Mouse (Mus musculus) T-helper 2 cell (primary cell): Measurements from ENCODE around the gene Crtam.

Experiments
- in situ Hi-C: fragments of 300-600 bp; cut with MboI, MseI; formaldehyde crosslinking; loops from one replicate; pipeline ENCODE4 v1.15.1; 2025; ENCODE audit warnings: high pct_unique_total_duplicates

Crtam gene

GRCm38 (mm10) chr9:41011512-41012436 is 7.3 kb upstream of the Crtam start:
- in situ Hi-C loops = no loop called here

- in situ Hi-C loops = no loop called here
These were observed 3.4 kb upstream of the Crtam start for GRCm38 (mm10) chr9:41007785-41008184.

- in situ Hi-C loops = no loop called here
These were observed 7.2 kb downstream of the Crtam start for GRCm38 (mm10) chr9:40997116-40997779.

DNA sequence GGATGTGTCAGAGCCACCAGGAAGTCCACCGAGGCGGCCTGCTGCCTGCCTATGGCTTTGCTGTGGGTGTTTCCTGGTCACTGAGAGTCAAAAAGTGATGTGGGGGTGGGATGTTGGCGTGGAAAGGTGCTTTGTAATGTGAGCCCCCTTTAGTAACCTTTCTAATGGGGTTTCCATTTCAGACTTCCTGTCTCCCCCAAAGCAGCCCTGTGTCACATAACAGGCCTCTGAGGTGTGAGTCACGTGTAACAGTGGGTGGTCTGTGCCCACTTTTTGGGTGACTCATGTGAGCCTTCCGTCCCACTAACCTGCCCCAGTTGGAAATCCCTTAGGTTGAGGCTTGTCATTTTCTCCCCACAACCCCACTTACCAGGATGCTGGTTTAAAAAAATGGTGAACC is 10.4 kb downstream of the Crtam start:
- in situ Hi-C loops = no loop called here

GRCm38 (mm10) chr9:40991511-40991910 is 12.9 kb downstream of the Crtam start:
- in situ Hi-C loops = no loop called here

- in situ Hi-C loops = loop anchor here (10.0 kb wide), 2 partner anchors 155 to 205 kb away; no protein-coding TSS in a partner anchor
These were observed 14.4 kb downstream of the Crtam start for GRCm38 (mm10) chr9:40989940-40990588.

GRCm38 (mm10) chr9:40984313-40984712 is 20.1 kb downstream of the Crtam start:
- in situ Hi-C loops = loop anchor here (10.0 kb wide), 2 partner anchors 150 to 210 kb away; no protein-coding TSS in a partner anchor

- in situ Hi-C loops = loop anchor here (10.0 kb wide), 2 partner anchors 149 to 211 kb away; no protein-coding TSS in a partner anchor
These were observed 20.7 kb downstream of the Crtam start for GRCm38 (mm10) chr9:40983758-40984157.

DNA sequence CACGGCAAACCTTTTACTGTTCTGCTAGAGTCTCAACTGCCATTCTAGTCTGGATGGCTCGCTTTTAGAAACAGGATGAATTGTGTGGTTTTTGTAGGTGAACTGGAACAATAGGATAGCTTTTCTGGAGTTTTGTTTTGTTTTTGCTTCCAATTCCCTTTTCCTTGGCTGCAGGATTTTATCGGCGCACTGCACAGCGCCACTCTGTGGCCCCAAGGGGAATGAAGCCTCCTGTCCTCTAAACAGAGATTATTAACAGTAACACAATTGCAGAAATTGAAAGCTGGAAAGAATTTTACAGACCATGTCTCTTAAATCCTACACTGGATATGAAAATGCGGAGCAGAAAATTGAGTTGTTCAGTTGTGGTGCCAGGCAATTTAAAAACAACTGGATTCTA is 21.9 kb downstream of the Crtam start:
- in situ Hi-C loops = loop anchor here (10.0 kb wide), 2 partner anchors 148 to 212 kb away; no protein-coding TSS in a partner anchor

- in situ Hi-C loops = no loop called here
These were observed 30.2 kb downstream of the Crtam start for GRCm38 (mm10) chr9:40974042-40974801.

- in situ Hi-C loops = no loop called here
These were observed 40.1 kb downstream of the Crtam start for GRCm38 (mm10) chr9:40964418-40964714.

DNA sequence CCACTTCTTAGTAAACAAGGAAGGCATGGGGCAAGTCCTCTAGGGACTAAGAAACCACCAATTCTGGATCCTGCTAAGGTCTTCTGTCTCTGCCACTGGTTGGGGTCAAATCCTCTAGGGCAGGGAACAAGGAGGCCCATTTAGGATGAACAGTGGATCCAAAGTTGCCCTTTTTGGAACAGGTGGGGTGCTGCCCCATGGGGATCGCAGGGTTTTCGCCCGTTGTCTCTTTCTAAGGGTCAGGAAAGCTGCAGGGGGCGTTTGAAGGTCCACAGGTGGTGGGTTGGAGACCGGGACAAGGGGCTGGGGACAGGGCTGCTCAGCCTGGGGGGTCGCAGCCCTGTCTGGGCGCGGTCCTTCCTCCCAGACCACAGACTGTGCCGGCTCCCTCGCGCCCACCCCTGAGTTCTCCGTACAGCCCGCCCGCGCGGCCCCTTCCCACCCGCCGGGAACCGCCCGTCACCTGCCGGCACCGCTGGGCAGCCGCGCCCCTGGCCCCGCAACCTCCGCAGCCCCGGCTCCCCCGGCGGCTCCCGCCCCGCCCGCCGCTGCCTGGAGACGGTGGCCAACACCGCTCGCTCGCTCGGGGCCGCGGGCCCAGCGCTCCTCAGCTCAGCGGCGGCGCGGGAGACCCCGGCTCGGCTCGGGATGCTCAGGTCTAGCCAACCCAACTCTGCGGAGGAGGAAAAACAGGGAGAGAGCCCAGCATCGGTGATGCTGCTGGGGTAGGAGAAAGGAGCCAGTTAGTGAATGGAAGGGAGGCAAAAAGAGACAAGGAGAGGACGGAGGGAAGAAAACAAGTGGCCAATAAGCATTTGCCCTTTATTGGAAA is 40.6 kb downstream of the Crtam start, which contains the start of gene Jhy:
Jhy (minus strand) TSS at position 533 of the 832 bp plus-strand sequence.
- in situ Hi-C loops = no loop called here

- in situ Hi-C loops = no loop called here
These were observed 43.0 kb downstream of the Crtam start for GRCm38 (mm10) chr9:40961401-40961800.

- in situ Hi-C loops = no loop called here
These were observed 55.3 kb downstream of the Crtam start for GRCm38 (mm10) chr9:40949039-40949615.

DNA sequence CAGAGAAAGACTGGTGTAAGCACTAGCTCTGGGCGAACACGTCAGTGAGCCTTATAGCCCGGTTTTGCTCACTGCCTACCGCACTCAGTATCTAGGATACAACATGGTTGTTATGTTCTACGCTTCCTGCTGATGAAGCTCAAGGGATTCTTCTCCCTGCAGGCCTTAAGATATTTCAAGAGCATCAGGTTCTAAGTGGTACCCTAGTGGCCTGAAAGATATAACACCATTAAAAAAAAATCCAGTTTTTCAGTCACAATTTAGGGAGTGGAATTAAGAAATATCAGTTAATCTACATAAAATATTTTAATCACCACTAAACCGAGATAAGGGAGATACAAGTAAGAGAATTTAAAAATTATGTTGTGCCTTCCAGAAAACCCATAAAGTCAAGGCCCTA is 56.0 kb downstream of the Crtam start:
- in situ Hi-C loops = no loop called here

- in situ Hi-C loops = no loop called here
These were observed 57.3 kb downstream of the Crtam start for GRCm38 (mm10) chr9:40947131-40947530.

- in situ Hi-C loops = no loop called here
These were observed 67.0 kb downstream of the Crtam start for GRCm38 (mm10) chr9:40937425-40937824.

GRCm38 (mm10) chr9:40933323-40933722 is 71.1 kb downstream of the Crtam start:
- in situ Hi-C loops = no loop called here

- in situ Hi-C loops = no loop called here
These were observed 77.0 kb downstream of the Crtam start for GRCm38 (mm10) chr9:40927351-40927980.
